Mouse (Mus musculus): ENCODE data around the gene Tln1. TPM values are rescaled to one million over a fixed set of nuclear protein-coding genes. Genes with fewer than 3 reads are reported as not detected.
A peak's percentile ranks its signal among the peaks of the same experiment; 100 is the strongest.
"Not testable (repeated sequence)": the region's sequence is repeated elsewhere in the genome, so short reads cannot be mapped to it uniquely, and the experiment has no call there.

Tln1 gene
- polyA plus RNA-seq, 1 experiment: 61.1 TPM

DNA sequence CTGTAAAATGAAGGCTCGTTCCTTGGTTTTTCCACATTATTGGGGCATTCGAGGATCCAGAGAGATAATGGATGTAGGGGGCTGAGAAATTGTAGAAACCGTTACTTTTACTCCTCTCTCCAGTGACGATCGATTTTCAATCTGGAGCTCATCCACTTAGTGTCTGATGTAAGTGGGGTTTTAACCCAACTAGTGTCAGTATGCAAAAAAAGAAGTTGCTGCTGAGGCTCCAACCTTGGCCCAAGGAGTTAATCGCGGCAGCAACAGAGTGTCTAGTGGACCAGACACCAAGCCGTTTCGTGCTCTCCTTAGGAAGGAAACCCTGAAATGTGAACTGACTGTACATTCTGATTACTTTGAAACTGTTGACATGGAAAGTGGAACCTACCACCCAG lies 68.6 kb downstream of the Tln1 start:
- H3K4me1 ChIP-seq (ENCODE audit: control insufficient read depth, insufficient read depth, insufficient read length, low read length): no peaks in the 10 kb centered on the region
- peak overlapping the region; percentile 95 for H3K4me3 ChIP-seq (ENCODE audit: insufficient read depth, low read depth, low read length)
- no peak overlapping the region for H3K27ac ChIP-seq (replicated peaks; ENCODE audit: low read depth, low read length)

DNA sequence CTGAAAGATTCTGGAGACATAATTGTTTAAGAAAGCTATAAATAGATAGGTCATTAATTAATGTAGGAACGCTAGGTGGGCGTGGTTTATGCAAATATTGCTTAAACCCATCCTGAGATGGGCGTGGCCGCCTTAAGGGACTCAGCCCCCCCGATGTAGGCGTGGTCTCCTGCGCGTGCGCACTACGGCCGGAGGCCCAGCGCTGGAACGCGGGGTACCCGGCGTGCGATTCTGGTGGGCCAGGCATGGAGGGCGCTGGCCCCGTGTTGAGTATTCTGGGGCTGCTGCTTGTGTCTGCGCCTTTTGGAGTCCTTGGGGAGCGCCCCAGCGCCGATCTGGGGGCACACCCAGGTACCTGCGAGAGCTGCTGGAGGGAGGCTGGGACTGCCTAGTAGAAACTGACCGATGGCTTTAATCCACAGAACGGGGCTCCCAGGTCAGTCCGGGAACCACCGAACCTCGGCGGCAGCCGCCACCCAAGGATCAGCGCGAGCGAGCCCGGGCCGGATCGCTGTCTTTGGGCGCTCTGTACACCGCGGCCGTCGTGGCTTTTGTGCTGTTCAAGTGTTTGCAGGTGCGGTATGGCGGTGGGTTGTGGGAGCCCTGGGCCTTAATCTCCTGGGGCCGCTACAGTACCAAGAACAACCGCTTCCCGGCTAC lies 69.2 kb downstream of the Tln1 start:
- Histone ChIP-seq H3K4me3 (ENCODE audit: insufficient read depth, low read depth, low read length) (peak overlapping the region; percentile 95), H3K27ac (replicated peaks; ENCODE audit: low read depth, low read length) (0 out of 2 replicates have a peak overlapping the region, but pooled peaks have one; percentile 22), H3K4me1 (ENCODE audit: control insufficient read depth, insufficient read depth, insufficient read length, low read length) (no peaks in the 10 kb centered on the region)

- H3K4me1 ChIP-seq (ENCODE audit: control insufficient read depth, insufficient read depth, insufficient read length, low read length): no peaks in the 10 kb centered on the region
- peak within 1 kb of the TSS; percentile 95 for H3K4me3 ChIP-seq (ENCODE audit: insufficient read depth, low read depth, low read length)
- H3K27ac ChIP-seq (replicated peaks; ENCODE audit: low read depth, low read length): 0 out of 2 replicates have a peak within 1 kb of the TSS, but pooled peaks have one; percentile 22
Observed at GRCm38 (mm10) chr4:43492821-43493185, 69.7 kb downstream of the Tln1 start, which contains the start of gene Ccdc107. Ccdc107 (plus strand) TSS chr4:43492900.

GRCm38 (mm10) chr4:43492101-43492820 lies 70.2 kb downstream of the Tln1 start:
- H3K4me1 ChIP-seq (ENCODE audit: control insufficient read depth, insufficient read depth, insufficient read length, low read length): no peaks in the 10 kb centered on the region
- H3K27ac ChIP-seq (replicated peaks; ENCODE audit: low read depth, low read length): no peak overlapping the region
- H3K4me3 ChIP-seq (ENCODE audit: insufficient read depth, low read depth, low read length): peak overlapping the region; percentile 25

DNA sequence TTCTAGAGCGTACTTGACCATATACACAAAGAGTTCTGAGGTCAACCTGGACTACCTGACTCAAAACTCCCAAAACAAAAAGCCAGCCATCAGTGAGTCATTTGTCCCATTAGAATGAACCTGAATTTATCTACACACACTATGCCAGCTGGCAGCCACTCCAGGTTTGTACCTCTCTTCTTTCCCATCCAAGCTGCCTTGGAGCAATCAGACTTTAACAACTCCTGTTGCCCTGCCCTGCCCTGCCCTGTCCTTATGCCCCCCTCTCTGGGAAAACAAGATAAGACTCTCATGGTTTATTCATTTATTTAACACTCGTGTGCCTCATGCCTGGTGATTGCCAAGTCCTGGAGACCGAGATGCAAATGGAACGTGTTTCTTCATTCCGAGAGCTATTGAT lies 71.7 kb downstream of the Tln1 start:
- Histone ChIP-seq H3K27ac (replicated peaks; ENCODE audit: low read depth, low read length) (no peak overlapping the region), H3K4me3 (ENCODE audit: insufficient read depth, low read depth, low read length) (no peak overlapping the region), H3K4me1 (ENCODE audit: control insufficient read depth, insufficient read depth, insufficient read length, low read length) (no peaks in the 10 kb centered on the region)

DNA sequence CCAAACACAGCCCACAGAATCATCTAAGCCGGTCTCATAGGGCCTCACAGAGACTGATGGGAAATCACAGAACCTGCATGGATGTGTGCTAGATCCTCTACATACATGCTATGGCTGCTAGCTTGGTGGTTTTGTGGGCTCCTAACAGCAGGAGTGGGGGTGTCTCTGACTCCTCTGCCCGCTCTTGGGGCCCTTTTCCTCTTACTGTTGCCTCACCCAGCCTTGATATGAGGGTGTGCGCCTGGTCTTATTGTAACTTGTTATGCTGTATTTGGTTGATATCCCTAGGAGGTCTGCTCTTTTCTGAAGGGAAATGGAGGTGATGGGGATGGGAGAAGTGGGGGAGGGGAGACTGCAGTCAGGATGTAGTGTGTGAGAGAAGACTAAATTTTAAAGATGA lies 72.9 kb downstream of the Tln1 start:
- no peak overlapping the region for H3K27ac ChIP-seq (replicated peaks; ENCODE audit: low read depth, low read length)
- H3K4me3 ChIP-seq (ENCODE audit: insufficient read depth, low read depth, low read length): no peak overlapping the region
- no peaks in the 10 kb centered on the region for H3K4me1 ChIP-seq (ENCODE audit: control insufficient read depth, insufficient read depth, insufficient read length, low read length)

DNA sequence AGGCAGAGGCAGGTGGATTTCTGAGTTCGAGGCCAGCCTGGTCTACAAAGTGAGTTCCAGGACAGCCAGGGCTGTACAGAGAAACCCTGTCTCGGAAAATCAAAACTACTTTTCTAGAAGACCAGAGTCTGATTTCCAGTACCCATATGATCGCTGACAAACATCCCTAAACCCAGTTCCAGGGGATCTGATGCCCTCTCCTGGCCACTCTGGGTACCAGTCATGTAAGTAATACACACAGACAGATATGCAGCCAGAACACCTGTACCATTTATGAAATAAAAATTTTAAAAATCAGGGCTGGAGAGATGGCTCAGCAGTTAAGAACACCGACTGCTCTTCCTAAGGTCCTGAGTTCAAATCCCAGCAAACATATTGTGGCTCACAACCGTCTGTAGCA lies 76.8 kb downstream of the Tln1 start:
- H3K4me3 ChIP-seq (ENCODE audit: insufficient read depth, low read depth, low read length); H3K4me1 ChIP-seq (ENCODE audit: control insufficient read depth, insufficient read depth, insufficient read length, low read length); H3K27ac ChIP-seq (replicated peaks; ENCODE audit: low read depth, low read length): not testable (repeated sequence)

DNA sequence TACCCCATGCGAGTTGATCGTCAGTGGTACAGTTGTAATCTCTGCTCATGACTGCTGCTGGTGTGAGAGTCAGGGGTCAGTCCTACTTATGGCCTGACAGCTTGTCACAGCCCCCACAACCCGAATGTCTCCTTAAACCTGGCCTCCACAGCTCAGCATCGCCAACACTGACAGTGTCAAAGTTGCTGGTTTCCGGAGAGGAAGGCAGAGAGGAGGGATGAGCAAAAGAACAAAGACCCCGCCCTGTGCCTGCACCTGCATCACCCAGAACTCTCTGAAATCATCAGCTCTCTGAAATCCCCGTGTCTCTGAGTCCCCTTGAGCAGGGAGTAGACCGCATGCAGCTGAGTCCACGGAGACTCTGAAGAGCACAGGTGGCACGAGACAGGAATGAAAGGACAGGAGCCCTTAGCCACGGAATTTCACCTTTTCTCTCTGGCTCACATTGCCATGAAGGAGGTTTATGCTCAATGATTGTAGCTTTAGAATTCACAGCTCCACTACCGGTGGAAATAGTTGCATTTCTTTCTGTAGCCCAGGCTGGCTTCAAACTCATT lies 78.9 kb downstream of the Tln1 start, which contains the start of gene Sit1:
Gene Sit1, minus strand, starts transcription at position 200 of the 557 bp plus-strand sequence.
- Histone ChIP-seq H3K4me1 (ENCODE audit: control insufficient read depth, insufficient read depth, insufficient read length, low read length) (no peaks in the 10 kb centered on the region), H3K27ac (replicated peaks; ENCODE audit: low read depth, low read length) (no peak within 1 kb of the TSS), H3K4me3 (ENCODE audit: insufficient read depth, low read depth, low read length) (no peak within 1 kb of the TSS)

DNA sequence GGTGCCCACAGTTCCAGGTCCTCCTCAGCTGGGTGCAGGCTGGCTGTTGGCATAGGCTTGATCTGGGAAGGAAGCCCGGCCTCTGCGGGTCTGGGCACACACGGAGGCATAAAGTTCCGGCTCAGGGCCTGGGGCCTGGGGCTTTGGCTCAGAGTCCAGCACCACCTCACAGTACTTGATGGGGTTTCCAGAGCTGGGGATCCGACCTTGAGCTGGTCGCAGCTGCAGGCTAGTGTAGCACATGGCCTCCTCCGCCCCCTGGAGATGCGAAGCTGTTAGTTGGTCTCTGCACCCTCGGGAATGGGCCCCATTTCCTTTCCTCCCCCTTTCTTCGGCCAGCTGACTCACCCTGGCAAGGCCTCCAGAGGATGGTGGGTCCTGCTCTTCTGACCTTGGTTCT lies 79.9 kb downstream of the Tln1 start:
- H3K4me3 ChIP-seq (ENCODE audit: insufficient read depth, low read depth, low read length): no peak overlapping the region
- no peaks in the 10 kb centered on the region for H3K4me1 ChIP-seq (ENCODE audit: control insufficient read depth, insufficient read depth, insufficient read length, low read length)
- H3K27ac ChIP-seq (replicated peaks; ENCODE audit: low read depth, low read length): no peak overlapping the region

GRCm38 (mm10) chr4:43481894-43482456 lies 80.5 kb downstream of the Tln1 start:
- H3K4me3 ChIP-seq (ENCODE audit: insufficient read depth, low read depth, low read length): no peak overlapping the region
- H3K27ac ChIP-seq (replicated peaks; ENCODE audit: low read depth, low read length): no peak overlapping the region
- H3K4me1 ChIP-seq (ENCODE audit: control insufficient read depth, insufficient read depth, insufficient read length, low read length): no peaks in the 10 kb centered on the region

Other genes with a start within 250 kb of the Tln1 start
- gene Rusc2, start 180.7 kb downstream of the Tln1 start, polyA plus RNA-seq (2012; ENCODE audit: insufficient read depth, insufficient read length, missing spikeins): 13.0 and 14.6 TPM in 2 replicates
- not detected in 2 replicates for gene Fam166b, start 133.6 kb downstream of the Tln1 start, polyA plus RNA-seq (2012; ENCODE audit: insufficient read depth, insufficient read length, missing spikeins)
- gene Tesk1, start 120.8 kb downstream of the Tln1 start, polyA plus RNA-seq (2012; ENCODE audit: insufficient read depth, insufficient read length, missing spikeins): 33.8 and 37.9 TPM in 2 replicates
- gene Cd72, start 108.1 kb downstream of the Tln1 start, polyA plus RNA-seq (2012; ENCODE audit: insufficient read depth, insufficient read length, missing spikeins): 1.5 and 1.9 TPM in 2 replicates
- not detected in 2 replicates for gene Sit1, start 79.0 kb downstream of the Tln1 start, polyA plus RNA-seq (2012; ENCODE audit: insufficient read depth, insufficient read length, missing spikeins)
- 31.3 and 34.0 TPM in 2 replicates for gene Ccdc107, start 69.8 kb downstream of the Tln1 start, polyA plus RNA-seq (2012; ENCODE audit: insufficient read depth, insufficient read length, missing spikeins)
- gene Arhgef39, start 63.0 kb downstream of the Tln1 start, polyA plus RNA-seq (2012; ENCODE audit: insufficient read depth, insufficient read length, missing spikeins): not detected in 2 replicates
- gene Car9, start 55.7 kb downstream of the Tln1 start, polyA plus RNA-seq (2012; ENCODE audit: insufficient read depth, insufficient read length, missing spikeins): not detected in 2 replicates
- 148 and 245 TPM in 2 replicates for gene Tpm2, start 38.9 kb downstream of the Tln1 start, polyA plus RNA-seq (2012; ENCODE audit: insufficient read depth, insufficient read length, missing spikeins)
- 18.1 TPM in 2 replicates for gene Creb3, start 359 bp downstream of the Tln1 start, polyA plus RNA-seq (2012; ENCODE audit: insufficient read depth, insufficient read length, missing spikeins)
- gene Rgp1, start 16.0 kb upstream of the Tln1 start, polyA plus RNA-seq (2012; ENCODE audit: insufficient read depth, insufficient read length, missing spikeins): 14.6 and 17.2 TPM in 2 replicates
- gene Gba2, start 16.2 kb upstream of the Tln1 start, polyA plus RNA-seq (2012; ENCODE audit: insufficient read depth, insufficient read length, missing spikeins): 2.3 and 3.6 TPM in 2 replicates
- 1.5 TPM in 1 of 2 replicates, not detected in the other for gene Msmp, start 21.8 kb upstream of the Tln1 start, polyA plus RNA-seq (2012; ENCODE audit: insufficient read depth, insufficient read length, missing spikeins)
- gene Npr2, start 69.2 kb upstream of the Tln1 start, polyA plus RNA-seq (2012; ENCODE audit: insufficient read depth, insufficient read length, missing spikeins): 10.8 and 16.4 TPM in 2 replicates
- not detected in 2 replicates for gene Spag8, start 90.9 kb upstream of the Tln1 start, polyA plus RNA-seq (2012; ENCODE audit: insufficient read depth, insufficient read length, missing spikeins)
- 269 and 348 TPM in 2 replicates for gene Hint2, start 93.8 kb upstream of the Tln1 start, polyA plus RNA-seq (2012; ENCODE audit: insufficient read depth, insufficient read length, missing spikeins)
- 4.2 and 9.1 TPM in 2 replicates for gene Tmem8b, start 106.3 kb upstream of the Tln1 start, polyA plus RNA-seq (2012; ENCODE audit: insufficient read depth, insufficient read length, missing spikeins)
- gene Fam221b, start 106.5 kb upstream of the Tln1 start, polyA plus RNA-seq (2012; ENCODE audit: insufficient read depth, insufficient read length, missing spikeins): 0.36 TPM in 1 of 2 replicates, not detected in the other
- not detected in 2 replicates for gene Olfr70, start 138.1 kb upstream of the Tln1 start, polyA plus RNA-seq (2012; ENCODE audit: insufficient read depth, insufficient read length, missing spikeins)
- gene Olfr71, start 147.6 kb upstream of the Tln1 start, polyA plus RNA-seq (2012; ENCODE audit: insufficient read depth, insufficient read length, missing spikeins): not detected in 2 replicates
- gene Hrct1, start 164.5 kb upstream of the Tln1 start, polyA plus RNA-seq (2012; ENCODE audit: insufficient read depth, insufficient read length, missing spikeins): 4.7 and 5.0 TPM in 2 replicates
- 1.9 and 2.8 TPM in 2 replicates for gene Spaar, start 167.3 kb upstream of the Tln1 start, polyA plus RNA-seq (2012; ENCODE audit: insufficient read depth, insufficient read length, missing spikeins)
- gene Olfr159, start 208.3 kb upstream of the Tln1 start, polyA plus RNA-seq (2012; ENCODE audit: insufficient read depth, insufficient read length, missing spikeins): not detected in 2 replicates